Mouse (Mus musculus): Measurements from ENCODE around the gene Arl16.
A peak's percentile ranks its signal among the peaks of the same experiment; 100 is the strongest.

- TF ChIP-seq CTCF (IDR thresholded peaks at IDR 0.05; ENCODE audit: low read depth, low read length) (no peak), POLR2A (IDR thresholded peaks at IDR 0.05; ENCODE audit: borderline replicate concordance, low read depth, low read length) (0 out of 2 replicates have a peak, but pooled peaks have one; percentile 58)
Observed at GRCm38 (mm10) chr11:120484265-120484981, 17.0 kb upstream of the Arl16 start, which contains the start of gene Mrpl12.
